Mouse (Mus musculus): ENCODE data around the gene Ppp1r12b. TPM values are rescaled to one million over a fixed set of nuclear protein-coding genes. Genes with fewer than 3 reads are reported as not detected.

The Ppp1r12b gene
- polyA plus RNA-seq, 1 experiment from 2014 or later: 8.9 TPM

DNA sequence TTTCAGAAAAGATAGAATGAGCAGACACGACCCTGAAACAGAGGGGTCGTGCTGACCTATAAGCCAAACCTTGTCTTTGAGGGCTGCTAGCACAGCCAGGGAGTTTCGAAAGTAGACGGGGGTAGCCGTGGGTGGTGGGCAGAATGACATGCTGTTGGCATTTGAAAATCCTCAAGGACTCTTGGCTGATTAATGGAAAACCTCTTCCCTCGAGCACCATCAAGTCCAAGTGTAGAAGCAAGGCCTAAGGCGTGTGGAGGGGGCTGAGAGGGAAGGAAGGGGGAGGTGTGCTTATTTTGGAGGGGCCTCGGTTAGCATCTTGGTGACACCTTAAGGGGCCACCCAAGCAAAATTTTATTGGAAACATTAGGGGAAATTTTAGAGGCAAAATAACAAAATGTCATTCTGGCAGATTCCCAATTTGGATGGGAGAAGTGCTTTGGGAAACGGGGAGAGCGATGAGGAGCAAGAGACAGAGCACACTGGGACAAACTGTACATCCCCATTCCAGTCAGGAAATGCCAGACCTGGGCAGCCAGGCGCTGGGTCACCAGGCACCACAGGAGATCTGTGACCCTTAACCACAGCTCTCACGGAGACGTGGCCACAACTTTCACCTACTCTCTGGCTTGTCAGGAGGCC lies 200.1 kb downstream of the Ppp1r12b start:
- H3K4me2 ChIP-seq: no peak overlapping the region
- no peaks in the 10 kb centered on the region for H3K27me3 ChIP-seq
- peak overlapping the region; percentile 59 for H3K27ac ChIP-seq
- no peak overlapping the region for H3K9ac ChIP-seq
- peaks cover 50% of the 10 kb centered on the region for H3K4me1 ChIP-seq
- H3K36me3 ChIP-seq: peaks cover 25% of the 10 kb centered on the region; the same call in 1 of the 2 replicates
- H3K4me3 ChIP-seq: no peak overlapping the region
- no peaks in the 10 kb centered on the region for H3K9me3 ChIP-seq
- no peak for ATAC-seq (ENCODE audit: insufficient number of reproducible peaks, low FRiP score, low TSS enrichment, low read depth)
- 57% methylated on average over 13 of the region's 13 CpGs for WGBS

DNA sequence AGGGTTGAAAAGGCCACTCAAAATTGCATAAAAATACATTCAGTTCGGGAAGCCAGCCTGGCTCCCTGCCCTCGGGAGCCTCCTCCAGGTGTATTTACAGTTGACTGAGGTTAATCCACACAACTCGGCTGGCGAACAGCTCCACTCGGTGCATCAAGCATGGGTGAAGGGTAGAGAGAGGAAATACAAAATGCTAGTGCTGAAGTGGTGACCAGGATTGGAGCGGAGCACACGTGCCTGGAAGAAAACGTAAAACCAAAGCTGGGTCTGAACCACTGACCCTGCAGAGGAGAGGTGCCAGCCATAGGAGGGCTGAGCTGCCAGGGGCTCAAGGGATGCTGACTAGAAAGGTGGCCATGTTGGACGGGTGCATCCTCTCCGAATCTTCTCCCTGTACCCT lies 200.9 kb downstream of the Ppp1r12b start:
- no peak for ATAC-seq (ENCODE audit: insufficient number of reproducible peaks, low FRiP score, low TSS enrichment, low read depth)

GRCm38 (mm10) chr1:134753751-134754630 lies 201.8 kb downstream of the Ppp1r12b start:
- ATAC-seq (ENCODE audit: insufficient number of reproducible peaks, low FRiP score, low TSS enrichment, low read depth): peak; percentile 59
- Histone ChIP-seq H3K4me2 (no peak overlapping the region), H3K4me1 (peaks cover 62% of the 10 kb centered on the region), H3K36me3 (peaks cover 9% of the 10 kb centered on the region; the same call in 1 of the 2 replicates), H3K9ac (no peak overlapping the region), H3K9me3 (no peaks in the 10 kb centered on the region), H3K4me3 (no peak overlapping the region), H3K27ac (peak overlapping the region; percentile 71), H3K27me3 (no peaks in the 10 kb centered on the region)
- 43% methylated on average over 13 of the region's 13 CpGs for WGBS

More for the DNA sequence above, 200.9 kb downstream of the Ppp1r12b start:
- Histone ChIP-seq H3K27ac (peak overlapping the region; percentile 59; the same call in 1 of the 2 replicates), H3K4me2 (no peak overlapping the region), H3K27me3 (no peaks in the 10 kb centered on the region), H3K4me1 (peaks cover 59% of the 10 kb centered on the region), H3K9me3 (no peaks in the 10 kb centered on the region), H3K4me3 (no peak overlapping the region), H3K36me3 (peaks cover 17% of the 10 kb centered on the region; the same call in 1 of the 2 replicates), H3K9ac (no peak overlapping the region)
- 70% methylated on average over 10 of the region's 10 CpGs for WGBS

DNA sequence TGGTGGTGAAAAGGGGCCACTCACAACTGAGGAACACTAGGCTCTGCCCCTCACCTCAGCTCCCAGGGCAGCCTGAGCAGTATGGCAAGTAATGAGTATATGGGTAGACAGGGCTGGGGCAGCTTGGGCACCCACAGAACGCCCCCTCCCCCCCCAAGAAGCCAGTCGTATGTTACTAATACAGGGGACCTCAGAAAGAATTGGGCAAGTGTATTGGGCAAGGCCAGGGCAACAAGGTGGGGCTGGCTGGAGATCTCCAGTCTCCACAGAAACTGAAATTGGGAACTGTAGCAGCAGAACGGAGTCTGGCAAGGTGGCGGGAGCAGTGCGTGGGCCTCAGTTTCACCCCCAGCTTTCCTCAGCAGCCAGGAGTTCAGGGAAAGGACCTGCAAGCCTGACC lies 203.3 kb downstream of the Ppp1r12b start:
- no peaks in the 10 kb centered on the region for H3K9me3 ChIP-seq
- 68% methylated on average over 5 of the region's 5 CpGs for WGBS
- no peak for ATAC-seq (ENCODE audit: insufficient number of reproducible peaks, low FRiP score, low TSS enrichment, low read depth)
- no peaks in the 10 kb centered on the region for H3K27me3 ChIP-seq
- no peak overlapping the region for H3K4me3 ChIP-seq
- H3K36me3 ChIP-seq: no peaks in the 10 kb centered on the region
- no peak overlapping the region for H3K9ac ChIP-seq
- H3K4me1 ChIP-seq: peaks cover 65% of the 10 kb centered on the region
- H3K27ac ChIP-seq: no peak overlapping the region
- H3K4me2 ChIP-seq: no peak overlapping the region

DNA sequence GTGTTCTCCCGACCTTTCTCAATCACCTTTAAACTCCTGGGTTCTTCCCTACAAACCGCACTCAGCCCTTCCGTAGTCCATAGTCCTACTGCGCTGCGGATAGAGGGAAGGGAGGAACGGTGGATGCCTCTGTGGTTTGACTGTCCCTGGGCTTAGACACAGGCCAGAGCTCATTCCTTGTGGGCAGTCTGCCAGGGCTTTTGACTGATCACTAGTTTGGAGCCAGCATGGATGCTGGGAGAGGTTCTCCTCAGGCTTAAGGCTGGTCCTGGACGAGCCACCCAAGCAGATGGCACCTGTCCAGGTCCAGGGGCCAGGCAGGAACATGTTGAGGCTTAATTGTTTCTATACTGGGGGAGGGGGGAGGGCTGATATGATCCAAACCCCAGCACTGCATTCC lies 205.9 kb downstream of the Ppp1r12b start:
- H3K9me3 ChIP-seq: no peaks in the 10 kb centered on the region
- H3K4me3 ChIP-seq: no peak overlapping the region
- H3K9ac ChIP-seq: no peak overlapping the region
- no peak for ATAC-seq (ENCODE audit: insufficient number of reproducible peaks, low FRiP score, low TSS enrichment, low read depth)
- WGBS: 62% methylated on average over 7 of the region's 7 CpGs
- H3K27ac ChIP-seq: peak overlapping the region; percentile 22; the same call in 1 of the 2 replicates
- no peaks in the 10 kb centered on the region for H3K27me3 ChIP-seq
- H3K36me3 ChIP-seq: no peaks in the 10 kb centered on the region
- H3K4me1 ChIP-seq: peaks cover 44% of the 10 kb centered on the region
- no peak overlapping the region for H3K4me2 ChIP-seq

DNA sequence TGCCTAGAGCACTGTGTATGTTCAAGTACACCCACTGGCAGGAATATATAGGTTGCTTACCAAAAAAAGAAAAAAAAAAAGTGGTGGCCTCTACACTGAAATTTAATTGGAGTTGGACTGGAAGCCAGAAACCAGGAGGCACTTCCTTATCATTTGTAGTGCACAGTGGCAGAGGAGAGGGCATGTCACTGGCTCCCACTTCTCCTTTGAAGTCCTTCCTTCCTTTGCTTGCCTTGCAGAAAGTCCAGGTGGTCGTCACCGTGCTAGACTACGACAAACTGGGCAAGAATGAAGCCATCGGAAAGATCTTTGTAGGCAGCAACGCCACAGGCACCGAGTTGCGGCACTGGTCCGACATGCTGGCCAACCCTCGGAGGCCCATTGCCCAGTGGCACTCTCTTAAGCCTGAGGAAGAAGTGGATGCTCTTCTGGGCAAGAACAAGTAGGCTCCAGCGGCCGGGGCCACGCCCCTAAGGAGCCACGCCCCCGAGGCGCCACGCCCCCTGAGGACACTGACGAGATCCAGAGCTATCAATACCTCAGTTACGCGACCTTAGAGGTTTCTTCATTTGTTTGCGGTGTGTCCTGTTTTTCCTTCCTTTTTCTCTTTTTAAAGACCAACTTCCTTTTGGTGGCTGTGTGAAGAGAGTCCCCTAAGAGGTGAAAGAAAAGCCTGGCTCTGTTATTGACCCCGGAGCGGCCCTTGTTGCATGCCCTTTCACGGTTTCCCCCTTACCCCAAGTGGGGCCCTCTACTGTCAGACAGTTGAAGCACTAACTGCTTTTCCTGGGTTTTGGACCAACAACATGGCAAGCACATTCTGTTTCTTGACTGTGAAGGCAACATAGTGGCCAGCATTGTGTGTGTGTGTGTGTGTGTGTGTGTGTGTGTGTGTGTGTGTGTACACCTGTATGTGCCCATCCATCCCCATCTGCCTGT lies 208.2 kb downstream of the Ppp1r12b start:
- Histone ChIP-seq H3K4me3 (no peak overlapping the region), H3K4me2 (no peak overlapping the region), H3K27me3 (no peaks in the 10 kb centered on the region), H3K27ac (no peak overlapping the region), H3K9ac (no peak overlapping the region), H3K4me1 (peaks cover 21% of the 10 kb centered on the region), H3K9me3 (no peaks in the 10 kb centered on the region), H3K36me3 (no peaks in the 10 kb centered on the region)
- 18% methylated on average over 23 of the region's 23 CpGs for WGBS
- no peak for ATAC-seq (ENCODE audit: insufficient number of reproducible peaks, low FRiP score, low TSS enrichment, low read depth)

- Histone ChIP-seq H3K9me3 (no peaks in the 10 kb centered on the region), H3K27me3 (no peaks in the 10 kb centered on the region), H3K4me2 (no peak overlapping the region), H3K4me1 (peaks cover 17% of the 10 kb centered on the region), H3K4me3 (no peak overlapping the region), H3K27ac (no peak overlapping the region), H3K36me3 (no peaks in the 10 kb centered on the region), H3K9ac (no peak overlapping the region)
- WGBS: 50% methylated on average over 6 of the region's 6 CpGs
- no peak for ATAC-seq (ENCODE audit: insufficient number of reproducible peaks, low FRiP score, low TSS enrichment, low read depth)
These were observed 210.1 kb downstream of the Ppp1r12b start for GRCm38 (mm10) chr1:134745648-134746047.

- no peak overlapping the region for H3K27ac ChIP-seq
These were observed 213.6 kb downstream of the Ppp1r12b start for GRCm38 (mm10) chr1:134741946-134742661.

DNA sequence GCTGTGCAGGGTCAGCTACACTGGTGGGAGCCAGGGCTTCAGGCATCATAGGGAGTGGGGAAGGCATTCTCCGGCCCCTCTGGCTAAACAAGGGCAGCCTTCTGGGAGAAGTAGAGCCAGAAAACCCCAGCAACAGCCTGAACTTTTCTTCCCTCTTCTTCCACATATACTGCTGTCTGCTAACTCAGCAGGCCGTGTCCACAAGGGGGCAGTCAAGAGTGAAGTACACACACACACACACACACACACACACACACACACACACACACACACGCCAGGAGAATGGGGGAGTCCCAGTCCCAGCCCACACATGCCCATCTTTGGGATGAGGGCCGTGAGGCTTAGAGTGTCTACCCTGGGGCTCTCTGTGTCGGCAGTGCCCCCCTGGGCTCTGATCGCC lies 214.3 kb downstream of the Ppp1r12b start:
- no peaks in the 10 kb centered on the region for H3K9me3 ChIP-seq
- 72% methylated on average over 6 of the region's 6 CpGs for WGBS
- ATAC-seq (ENCODE audit: insufficient number of reproducible peaks, low FRiP score, low TSS enrichment, low read depth): no peak
- H3K36me3 ChIP-seq: no peaks in the 10 kb centered on the region
- no peak overlapping the region for H3K4me2 ChIP-seq
- no peaks in the 10 kb centered on the region for H3K27me3 ChIP-seq
- no peak overlapping the region for H3K4me3 ChIP-seq
- no peaks in the 10 kb centered on the region for H3K4me1 ChIP-seq
- H3K9ac ChIP-seq: no peak overlapping the region
- no peak overlapping the region for H3K27ac ChIP-seq

More at GRCm38 (mm10) chr1:134741946-134742661, 213.6 kb downstream of the Ppp1r12b start:
- Histone ChIP-seq H3K9me3 (no peaks in the 10 kb centered on the region), H3K9ac (no peak overlapping the region), H3K36me3 (no peaks in the 10 kb centered on the region), H3K4me2 (no peak overlapping the region), H3K4me3 (no peak overlapping the region), H3K27me3 (no peaks in the 10 kb centered on the region), H3K4me1 (no peaks in the 10 kb centered on the region)
- 0 out of 2 replicates have a peak, but pooled peaks have one; percentile 30 for ATAC-seq (ENCODE audit: insufficient number of reproducible peaks, low FRiP score, low TSS enrichment, low read depth)
- WGBS: 70% methylated on average over 7 of the region's 7 CpGs

DNA sequence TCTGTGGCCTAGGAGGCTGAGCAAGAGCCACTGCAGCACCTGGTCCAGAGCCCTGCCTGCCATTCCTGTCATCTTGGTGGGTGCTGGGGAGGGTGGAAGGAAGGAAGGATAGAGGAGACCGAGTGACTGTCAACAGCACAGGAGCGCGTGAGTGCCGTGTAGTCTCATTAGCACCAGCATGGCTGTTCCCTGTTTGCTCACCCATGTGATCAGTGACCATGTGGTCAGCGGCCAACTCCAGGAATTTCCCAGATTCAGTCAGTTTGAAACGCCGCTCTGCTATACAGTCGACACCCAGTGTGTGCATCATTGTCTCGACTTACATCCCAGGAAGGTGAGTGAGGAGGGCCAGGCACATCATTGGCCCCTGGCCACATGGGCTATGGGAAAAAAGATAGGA lies 218.3 kb downstream of the Ppp1r12b start:
- H3K27ac ChIP-seq: no peak overlapping the region
- ATAC-seq (ENCODE audit: insufficient number of reproducible peaks, low FRiP score, low TSS enrichment, low read depth): no peak
- no peaks in the 10 kb centered on the region for H3K27me3 ChIP-seq
- no peak overlapping the region for H3K4me2 ChIP-seq
- H3K4me3 ChIP-seq: no peak overlapping the region
- H3K4me1 ChIP-seq: no peaks in the 10 kb centered on the region
- no peaks in the 10 kb centered on the region for H3K36me3 ChIP-seq
- H3K9ac ChIP-seq: no peak overlapping the region
- WGBS: 66% methylated on average over 9 of the region's 9 CpGs
- no peaks in the 10 kb centered on the region for H3K9me3 ChIP-seq

GRCm38 (mm10) chr1:134733659-134734058 lies 222.1 kb downstream of the Ppp1r12b start:
- WGBS: 67% methylated on average over 5 of the region's 5 CpGs
- H3K4me1 ChIP-seq: no peaks in the 10 kb centered on the region
- no peaks in the 10 kb centered on the region for H3K36me3 ChIP-seq
- H3K27ac ChIP-seq: no peak overlapping the region
- H3K9ac ChIP-seq: no peak overlapping the region
- ATAC-seq (ENCODE audit: insufficient number of reproducible peaks, low FRiP score, low TSS enrichment, low read depth): no peak
- H3K4me2 ChIP-seq: no peak overlapping the region
- no peaks in the 10 kb centered on the region for H3K9me3 ChIP-seq
- H3K27me3 ChIP-seq: 0 out of 2 replicates have a peak, but pooled peaks cover 3% of the 10 kb centered on the region
- H3K4me3 ChIP-seq: no peak overlapping the region
